Mouse (Mus musculus): Measurements from ENCODE around the gene Grid2. TPM values are rescaled to one million over a fixed set of nuclear protein-coding genes. Genes with fewer than 3 reads are reported as not detected.

The Grid2 gene
- total RNA-seq, 2 experiments from 2014 or later: not detected

GRCm38 (mm10) chr6:64046732-64047131, 791.1 kb downstream of the Grid2 start:
- no peak for ATAC-seq (replicated peaks; ENCODE audit: poor library complexity)

- ATAC-seq (replicated peaks; ENCODE audit: poor library complexity): no peak
These were observed 792.3 kb downstream of the Grid2 start for GRCm38 (mm10) chr6:64047950-64048349.

- no peak for ATAC-seq (replicated peaks; ENCODE audit: poor library complexity)
These were observed 808.2 kb downstream of the Grid2 start for GRCm38 (mm10) chr6:64063858-64064257.

- no peak for ATAC-seq (replicated peaks; ENCODE audit: poor library complexity)
These were observed 809.0 kb downstream of the Grid2 start for GRCm38 (mm10) chr6:64064704-64065103.

- no peak for ATAC-seq (replicated peaks; ENCODE audit: poor library complexity)
These were observed 817.7 kb downstream of the Grid2 start for GRCm38 (mm10) chr6:64073406-64073805.

- no peak for ATAC-seq (replicated peaks; ENCODE audit: poor library complexity)
These were observed 822.2 kb downstream of the Grid2 start for GRCm38 (mm10) chr6:64077911-64078310.

- no peak for ATAC-seq (replicated peaks; ENCODE audit: poor library complexity)
These were observed 843.0 kb downstream of the Grid2 start for GRCm38 (mm10) chr6:64098662-64099061.

- ATAC-seq (replicated peaks; ENCODE audit: poor library complexity): no peak
These were observed 858.9 kb downstream of the Grid2 start for GRCm38 (mm10) chr6:64114594-64114993.

- no peak for ATAC-seq (replicated peaks; ENCODE audit: poor library complexity)
These were observed 880.6 kb downstream of the Grid2 start for GRCm38 (mm10) chr6:64136275-64136674.

GRCm38 (mm10) chr6:64148613-64149012, 892.9 kb downstream of the Grid2 start:
- ATAC-seq (replicated peaks; ENCODE audit: poor library complexity): no peak

- ATAC-seq (replicated peaks; ENCODE audit: poor library complexity): no peak
These were observed 919.4 kb downstream of the Grid2 start for GRCm38 (mm10) chr6:64174995-64175612.

GRCm38 (mm10) chr6:64193646-64194045, 938.0 kb downstream of the Grid2 start:
- no peak for ATAC-seq (replicated peaks; ENCODE audit: poor library complexity)

GRCm38 (mm10) chr6:64202396-64203122, 946.9 kb downstream of the Grid2 start:
- ATAC-seq (replicated peaks; ENCODE audit: poor library complexity): no peak

- ATAC-seq (replicated peaks; ENCODE audit: poor library complexity): no peak
These were observed 980.7 kb downstream of the Grid2 start for GRCm38 (mm10) chr6:64236351-64236750.

GRCm38 (mm10) chr6:64240526-64240925, 984.9 kb downstream of the Grid2 start:
- ATAC-seq (replicated peaks; ENCODE audit: poor library complexity): no peak

- no peak for ATAC-seq (replicated peaks; ENCODE audit: poor library complexity)
These were observed 990.3 kb downstream of the Grid2 start for GRCm38 (mm10) chr6:64245951-64246350.

GRCm38 (mm10) chr6:64251041-64251440, 995.4 kb downstream of the Grid2 start:
- ATAC-seq (replicated peaks; ENCODE audit: poor library complexity): no peak

GRCm38 (mm10) chr6:64263517-64263916, 1007.8 kb downstream of the Grid2 start:
- no peak for ATAC-seq (replicated peaks; ENCODE audit: poor library complexity)

- ATAC-seq (replicated peaks; ENCODE audit: poor library complexity): no peak
These were observed 1008.5 kb downstream of the Grid2 start for GRCm38 (mm10) chr6:64264224-64264623.

GRCm38 (mm10) chr6:64274319-64275114, 1018.8 kb downstream of the Grid2 start:
- no peak for ATAC-seq (replicated peaks; ENCODE audit: poor library complexity)

GRCm38 (mm10) chr6:64279927-64280326, 1024.3 kb downstream of the Grid2 start:
- ATAC-seq (replicated peaks; ENCODE audit: poor library complexity): no peak

GRCm38 (mm10) chr6:64293761-64294160, 1038.1 kb downstream of the Grid2 start:
- ATAC-seq (replicated peaks; ENCODE audit: poor library complexity): no peak

Measured in megakaryocyte progenitor cell, adult 5-6 weeks (primary cell).